Mouse (Mus musculus): ENCODE data around the gene Mboat2.

Gene Mboat2

DNA sequence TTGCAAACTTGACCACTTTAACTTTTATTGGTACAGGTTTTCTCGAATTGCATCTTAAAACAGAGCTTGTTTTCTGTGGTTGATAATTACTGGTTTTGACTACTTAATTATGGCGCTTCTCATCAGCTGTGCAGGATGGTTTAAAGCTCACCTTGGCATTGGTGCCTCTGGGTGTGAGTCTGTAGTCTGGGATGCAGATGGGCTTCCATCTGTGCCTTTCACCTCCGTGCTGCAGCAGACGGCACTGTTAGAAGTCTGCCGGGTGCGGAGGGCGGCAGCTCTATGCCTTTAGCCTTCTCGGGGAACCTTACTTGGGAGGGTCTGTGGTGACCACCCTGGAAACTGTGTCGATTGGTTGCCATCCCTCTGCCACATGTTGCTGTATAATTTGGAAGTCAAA is 29.8 kb downstream of the Mboat2 start:
- DNase-seq (ENCODE audit: low read depth, low spot score) = no peak

DNA sequence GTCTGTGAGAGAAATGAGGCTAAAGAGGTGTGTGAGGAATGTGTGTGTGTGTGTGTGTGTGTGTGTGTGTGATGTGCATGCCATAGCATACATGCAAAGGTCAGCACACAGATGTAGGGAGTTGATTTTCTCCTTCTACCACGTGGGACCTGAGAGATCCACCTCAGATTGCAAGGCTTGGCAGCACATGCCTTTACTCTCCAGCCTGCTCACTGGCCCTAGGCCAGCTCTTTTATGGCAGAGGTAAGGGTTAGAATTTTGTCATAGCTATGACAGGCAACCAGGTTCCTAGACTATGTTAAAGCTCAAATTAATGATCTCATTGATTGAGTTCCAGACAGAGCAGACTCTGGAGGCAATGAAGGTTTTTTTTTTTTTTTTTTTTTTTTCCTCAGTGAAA is 33.1 kb downstream of the Mboat2 start:
- no peak for DNase-seq (ENCODE audit: low read depth, low spot score)

DNA sequence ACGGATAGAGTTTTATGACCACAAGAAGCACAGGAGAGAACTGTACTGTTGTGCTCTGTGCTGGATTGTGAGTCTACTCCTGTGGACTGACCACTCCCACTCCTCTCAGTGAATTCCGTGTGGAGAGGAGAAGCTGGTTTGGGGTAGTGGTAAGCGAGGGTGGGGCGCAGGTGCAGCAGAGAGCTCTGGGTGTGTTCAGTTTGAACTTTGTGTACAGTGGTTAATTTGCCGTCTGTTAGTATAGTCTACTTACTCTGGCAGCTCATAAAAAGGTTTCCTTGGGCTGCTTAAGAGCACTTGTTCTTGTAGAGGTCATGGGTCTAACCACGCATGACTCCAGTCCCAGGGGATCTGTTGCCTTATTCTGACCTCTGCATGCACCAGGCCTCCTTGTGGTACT is 36.0 kb downstream of the Mboat2 start:
- no peak for DNase-seq (ENCODE audit: low read depth, low spot score)

DNA sequence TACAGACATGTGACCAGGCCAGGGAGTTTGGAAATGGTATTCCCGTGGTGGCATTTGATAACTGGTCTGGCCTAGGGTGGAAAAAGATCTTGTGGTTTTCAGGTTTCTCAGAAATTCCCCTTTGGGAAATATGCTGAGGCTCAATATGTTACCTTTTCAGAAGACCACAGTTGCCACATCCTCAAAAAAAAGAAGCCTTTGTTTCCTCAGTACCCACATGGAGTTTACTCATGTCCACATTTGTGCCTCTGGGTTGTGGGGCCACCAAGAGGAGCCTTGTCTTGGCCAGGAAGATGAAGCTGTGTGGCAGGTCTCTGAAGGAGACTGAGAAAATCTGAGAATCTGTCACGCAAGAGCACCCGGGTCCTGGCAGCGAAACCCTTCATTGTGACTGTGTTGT is 38.0 kb downstream of the Mboat2 start:
- DNase-seq (ENCODE audit: low read depth, low spot score) = no peak

DNA sequence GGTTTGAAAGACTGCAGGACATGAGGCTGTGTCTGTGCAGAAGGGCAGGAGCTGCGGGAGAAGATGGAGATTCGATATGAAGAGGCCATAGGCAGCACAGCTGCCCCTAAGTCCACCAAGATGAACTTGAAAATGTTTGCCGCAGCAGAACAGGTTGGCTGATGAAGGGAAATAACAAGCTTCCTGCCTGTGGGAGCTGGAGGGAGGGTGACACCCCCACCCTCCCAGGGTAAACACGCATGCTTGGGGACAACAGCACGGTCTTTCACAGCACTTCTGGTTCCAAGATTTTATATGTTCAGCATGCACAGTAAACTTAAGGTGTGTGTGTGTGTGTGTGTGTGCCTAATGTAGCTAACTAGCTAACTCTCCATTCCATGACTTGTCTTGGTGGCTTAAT is 38.6 kb downstream of the Mboat2 start:
- no peak for DNase-seq (ENCODE audit: low read depth, low spot score)

DNA sequence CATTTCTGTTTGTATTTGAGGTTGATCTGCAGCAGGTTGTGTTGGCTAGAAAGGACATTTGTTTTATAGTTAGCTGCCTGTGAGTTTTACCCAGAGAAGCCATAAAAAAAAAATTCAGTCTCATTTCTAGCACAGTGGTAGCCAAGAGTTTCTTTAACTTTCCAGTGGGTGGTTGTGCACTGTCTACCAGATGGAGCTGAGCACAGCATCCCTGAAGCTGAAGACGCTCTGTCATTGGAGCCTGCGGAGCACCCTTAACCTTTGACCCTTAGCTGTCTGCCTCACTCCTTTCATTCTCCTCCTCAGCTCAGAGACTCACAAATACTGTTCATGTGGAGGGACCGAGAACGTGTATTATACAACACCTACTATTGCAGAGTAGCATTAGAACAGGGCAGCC is 40.2 kb downstream of the Mboat2 start:
- DNase-seq (ENCODE audit: low read depth, low spot score) = peak; percentile 58

DNA sequence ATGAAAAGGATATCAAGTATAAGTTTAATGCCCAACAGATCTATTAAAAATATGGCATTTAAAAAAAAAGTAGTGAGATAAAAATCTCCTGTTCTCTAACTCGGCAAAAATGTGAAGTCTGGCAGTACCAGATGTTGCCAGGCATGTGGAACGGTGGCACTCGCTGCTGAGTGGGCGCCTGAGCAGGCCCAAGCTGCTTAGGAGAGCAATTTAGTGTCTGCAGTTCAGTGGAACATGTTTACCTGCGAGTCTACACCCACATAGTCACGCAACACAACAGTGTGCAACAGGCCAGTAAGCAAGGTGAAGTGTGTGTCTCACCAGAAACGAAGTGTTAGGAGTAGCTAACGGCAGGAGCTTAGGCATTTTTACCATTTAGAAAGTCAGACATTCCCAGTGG is 41.6 kb downstream of the Mboat2 start:
- DNase-seq (ENCODE audit: low read depth, low spot score) = peak; percentile 72

DNA sequence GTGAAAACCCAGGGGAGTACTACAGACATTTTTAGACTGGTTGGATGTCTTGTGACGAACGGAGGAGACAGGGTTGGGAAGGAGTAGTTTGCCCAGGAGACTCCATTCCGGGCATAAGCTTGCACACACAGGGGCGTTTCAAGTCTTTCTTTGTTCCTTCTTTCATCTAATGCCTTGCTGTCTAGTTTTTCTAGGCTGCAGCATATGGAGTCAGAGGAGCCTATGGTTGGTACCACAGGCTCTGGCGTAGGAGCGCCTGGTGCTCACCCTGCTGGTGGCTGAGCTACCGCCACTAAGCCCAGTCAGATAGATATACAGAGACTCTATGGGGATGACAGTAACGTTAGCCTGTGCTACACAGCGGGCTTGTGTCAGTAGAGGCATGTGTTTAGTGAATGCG is 42.0 kb downstream of the Mboat2 start:
- peak; percentile 77 for DNase-seq (ENCODE audit: low read depth, low spot score)

DNA sequence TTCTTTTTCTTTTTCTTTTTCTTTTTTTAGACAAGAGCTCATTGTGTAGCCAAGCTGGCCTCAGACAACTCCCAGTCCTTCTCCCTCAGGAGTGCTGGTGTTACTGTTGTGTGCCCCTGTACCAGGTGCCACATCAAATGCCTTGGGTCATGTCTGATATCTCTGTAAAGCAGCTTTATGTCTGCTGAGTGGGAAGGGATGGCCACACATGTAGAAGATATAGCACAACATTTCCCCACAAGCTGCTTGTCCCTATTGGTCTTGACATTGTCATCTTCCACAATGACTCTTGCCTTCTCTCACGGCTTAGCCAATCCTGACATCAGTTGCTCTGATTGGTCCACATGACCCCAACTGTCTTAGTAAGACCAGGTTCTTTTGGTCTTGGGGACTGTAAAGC is 45.2 kb downstream of the Mboat2 start:
- no peak for DNase-seq (ENCODE audit: low read depth, low spot score)

DNA sequence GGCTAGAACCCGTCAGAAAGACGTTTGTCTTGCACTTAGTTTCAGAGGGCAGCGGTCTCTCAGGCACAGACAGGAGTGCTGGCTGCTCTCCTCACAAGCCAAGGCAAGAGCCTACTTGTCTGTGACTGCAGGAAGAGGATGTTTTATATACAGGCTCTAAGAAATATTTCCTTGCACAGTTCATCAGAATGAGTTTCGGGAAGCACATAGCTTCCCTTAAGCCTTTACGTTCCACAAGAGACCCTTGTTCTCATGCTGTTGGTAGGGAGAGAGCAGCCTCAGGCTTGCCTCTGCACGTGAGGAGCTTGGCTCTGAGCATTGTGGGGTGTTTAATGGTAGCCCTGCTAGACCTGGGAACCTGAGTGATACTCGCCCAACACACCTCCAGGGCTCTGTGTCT is 46.6 kb downstream of the Mboat2 start:
- DNase-seq (ENCODE audit: low read depth, low spot score) = no peak

DNA sequence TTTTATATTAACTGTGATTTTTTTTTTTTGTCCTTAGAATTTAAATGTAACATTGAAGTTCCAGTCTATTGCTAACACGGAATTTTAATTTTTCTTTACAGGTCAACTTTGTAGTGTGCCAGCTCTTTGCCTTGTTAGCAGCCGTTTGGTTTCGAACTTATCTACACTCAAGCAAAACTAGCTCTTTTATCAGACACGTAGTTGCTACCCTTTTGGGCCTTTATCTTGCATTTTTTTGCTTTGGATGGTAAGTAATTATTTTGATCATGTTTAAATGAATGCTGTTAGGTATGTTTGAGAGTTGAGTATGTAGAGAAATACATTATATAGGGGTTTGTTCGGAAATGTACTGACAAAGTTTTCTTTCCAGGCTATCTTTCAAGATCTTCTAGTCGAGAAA is 47.4 kb downstream of the Mboat2 start:
- DNase-seq (ENCODE audit: low read depth, low spot score) = no peak

DNA sequence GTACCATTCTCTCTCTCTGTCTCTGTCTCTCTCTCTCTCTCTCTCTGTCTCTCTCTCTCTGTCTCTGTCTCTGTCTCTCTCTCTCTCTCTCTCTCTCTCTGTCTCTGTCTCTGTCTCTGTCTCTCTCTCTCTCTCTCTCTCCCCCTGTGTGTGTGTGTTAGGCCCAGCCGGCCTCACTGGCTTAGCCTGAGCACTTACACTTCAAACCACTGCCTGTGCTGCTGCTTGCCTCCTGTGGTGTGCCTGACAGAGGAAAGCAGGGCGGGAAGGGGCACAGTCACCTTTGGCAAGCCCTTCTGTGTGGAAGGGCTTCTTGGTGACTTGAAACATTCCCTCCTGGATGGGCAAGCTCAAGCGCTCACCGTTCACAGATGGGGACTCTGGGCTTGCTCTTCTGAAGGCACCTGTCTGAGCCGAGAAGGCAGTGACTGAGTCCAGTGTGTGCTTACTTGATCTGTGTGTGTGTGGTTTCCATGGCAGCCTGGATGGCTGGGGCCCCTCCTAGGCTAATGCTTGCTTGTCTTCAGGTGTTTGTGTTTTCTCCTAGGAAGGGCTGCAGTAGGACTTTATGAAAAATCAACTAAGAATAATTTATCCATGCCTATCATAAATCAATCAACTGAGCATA is 48.2 kb downstream of the Mboat2 start:
- no peak for DNase-seq (ENCODE audit: low read depth, low spot score)

DNA sequence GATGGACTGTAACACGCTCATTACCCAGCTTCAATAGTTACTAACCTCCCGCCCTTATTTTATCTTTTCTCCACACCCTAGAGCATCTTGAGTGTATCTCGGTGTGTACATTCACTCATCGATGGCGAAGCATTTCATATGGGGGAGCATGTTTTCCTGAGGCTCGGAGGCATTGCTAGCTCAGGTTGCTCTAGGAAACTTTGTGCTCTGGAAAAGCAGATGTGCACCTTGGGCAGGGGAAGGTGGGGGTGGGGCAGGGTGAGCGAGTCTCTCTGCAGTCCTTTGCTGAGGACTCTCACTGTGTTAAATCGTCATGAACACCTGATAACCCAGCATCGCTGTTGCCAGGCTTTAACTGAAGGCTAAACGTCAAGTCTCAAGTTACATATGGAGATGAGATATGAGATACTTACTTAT is 48.9 kb downstream of the Mboat2 start:
- no peak for DNase-seq (ENCODE audit: low read depth, low spot score)

DNA sequence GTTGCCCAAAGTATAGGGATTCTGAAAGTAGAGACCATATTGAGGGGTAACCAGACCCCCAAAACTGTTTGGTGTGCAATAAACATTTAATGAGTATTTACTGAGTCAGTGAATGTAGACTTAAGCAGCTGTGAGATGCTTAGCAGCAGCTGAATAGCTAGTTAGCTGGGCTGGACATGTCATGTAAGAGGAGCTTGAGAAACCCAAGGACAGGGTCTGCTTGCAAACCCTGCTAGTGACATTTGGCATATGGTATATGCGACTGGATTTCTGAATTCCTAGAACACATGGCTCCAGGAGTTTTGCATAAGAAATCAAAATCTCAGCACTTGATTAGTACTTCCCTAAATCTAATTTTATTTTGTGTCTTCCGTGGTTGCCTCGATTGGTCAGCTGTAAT is 52.6 kb downstream of the Mboat2 start:
- no peak for DNase-seq (ENCODE audit: low read depth, low spot score)

DNA sequence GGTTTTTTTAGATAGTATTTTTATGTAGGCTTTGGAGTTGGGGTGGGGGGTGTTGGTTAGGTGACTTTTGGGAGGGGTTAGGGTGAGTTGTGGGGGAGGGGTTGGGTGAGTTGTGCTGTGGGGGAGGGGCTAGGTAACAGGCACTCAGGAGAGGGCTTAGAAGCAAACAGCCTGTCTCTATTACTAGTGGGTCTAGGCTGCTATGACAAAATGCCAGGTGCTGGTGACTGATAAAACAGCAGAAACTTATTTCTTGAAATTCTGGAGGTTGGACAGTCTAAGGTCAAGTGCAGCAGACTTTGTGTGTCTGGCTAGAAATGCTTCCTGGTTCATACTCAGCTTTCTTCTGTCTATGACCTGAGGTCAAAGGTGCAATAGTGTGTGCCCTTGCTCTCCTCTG is 56.1 kb downstream of the Mboat2 start:
- no peak for DNase-seq (ENCODE audit: low read depth, low spot score)

DNA sequence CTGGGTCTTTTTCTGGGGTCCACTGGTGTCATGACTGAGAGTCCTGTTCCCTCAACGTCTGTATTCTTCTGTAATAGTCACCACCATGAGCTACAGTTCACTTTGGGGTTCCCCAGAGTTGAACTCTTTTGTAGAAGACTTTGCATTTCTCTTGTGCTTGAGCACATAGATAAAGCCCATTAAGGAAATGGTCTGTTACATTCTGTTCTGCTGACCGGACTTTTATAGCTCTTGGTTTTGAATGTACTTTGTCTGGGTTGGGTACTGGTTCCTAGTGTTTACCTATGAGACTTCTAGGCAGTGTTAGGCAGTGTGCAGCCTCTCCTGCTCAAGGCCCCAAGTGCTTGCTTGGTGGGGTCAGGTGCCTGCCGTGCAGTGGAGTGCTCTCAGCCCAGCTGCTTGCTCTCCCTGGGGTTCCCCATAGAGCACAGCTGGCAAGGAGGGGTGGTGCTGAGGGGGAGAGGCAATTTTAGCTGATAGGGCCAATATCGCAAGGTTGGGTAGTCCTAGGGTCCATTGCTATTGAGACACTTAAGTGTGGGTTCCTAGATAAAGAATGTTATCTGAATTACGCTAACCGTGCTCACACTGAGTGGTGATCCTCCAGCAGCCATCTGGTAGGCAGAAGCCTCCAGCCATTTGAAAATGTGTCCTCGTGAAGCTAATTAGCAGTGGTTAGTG is 58.8 kb downstream of the Mboat2 start:
- DNase-seq (ENCODE audit: low read depth, low spot score) = no peak

DNA sequence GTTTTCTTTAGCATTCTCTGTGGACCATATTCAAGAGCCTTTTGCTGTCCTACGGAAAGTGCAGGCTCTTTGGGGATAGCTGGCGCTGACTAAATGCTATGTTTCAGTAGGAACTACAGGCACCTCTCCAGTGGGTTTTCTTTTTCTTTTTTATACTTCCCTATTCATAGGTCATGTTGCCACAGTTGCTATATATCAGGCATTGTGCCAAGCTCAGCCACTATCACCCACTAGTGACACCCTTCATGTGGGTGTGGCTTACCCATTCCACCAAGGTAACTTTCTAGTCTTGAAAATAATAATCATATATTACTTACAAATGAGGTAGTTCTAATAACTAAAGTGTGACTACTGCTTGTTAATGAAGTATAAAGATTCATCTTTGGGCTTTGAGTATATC is 59.5 kb downstream of the Mboat2 start:
- no peak for DNase-seq (ENCODE audit: low read depth, low spot score)

DNA sequence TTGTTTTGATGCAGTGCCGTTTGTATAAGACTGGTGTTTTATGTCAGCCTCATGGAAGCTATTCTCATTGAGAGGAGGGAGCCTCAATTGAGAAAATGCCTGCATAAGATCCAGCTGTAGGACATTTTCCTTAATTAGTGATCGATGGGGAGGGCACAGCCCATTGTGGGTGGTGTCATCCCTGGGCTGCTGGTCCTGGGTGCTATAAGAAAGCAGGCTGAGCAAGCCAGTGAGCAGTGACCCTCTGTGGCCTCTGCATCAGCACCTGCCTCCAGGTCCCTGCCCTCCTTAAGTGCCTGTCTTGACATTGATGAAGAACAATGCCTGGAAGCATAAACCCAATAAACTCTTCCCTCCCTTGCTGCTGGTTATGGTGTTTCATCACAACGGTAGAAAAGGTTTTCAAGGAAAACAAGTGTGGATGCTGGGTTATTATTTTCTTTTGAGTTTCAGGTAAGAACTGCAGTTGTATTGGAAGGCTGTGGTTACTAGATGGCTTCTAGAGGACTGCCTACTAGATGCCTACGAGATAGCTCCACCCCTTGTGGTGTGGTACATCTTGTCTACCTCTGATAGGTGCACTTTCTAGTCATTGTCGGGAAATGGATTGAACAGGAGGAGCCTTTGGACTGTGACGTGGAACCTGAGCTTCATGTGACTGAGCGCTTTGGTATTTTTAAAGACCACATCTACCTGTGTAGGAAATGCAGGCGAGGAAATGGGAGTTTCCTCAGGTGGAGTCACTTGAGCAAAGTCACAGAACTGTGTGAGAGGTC is 60.2 kb downstream of the Mboat2 start:
- no peak for DNase-seq (ENCODE audit: low read depth, low spot score)

DNA sequence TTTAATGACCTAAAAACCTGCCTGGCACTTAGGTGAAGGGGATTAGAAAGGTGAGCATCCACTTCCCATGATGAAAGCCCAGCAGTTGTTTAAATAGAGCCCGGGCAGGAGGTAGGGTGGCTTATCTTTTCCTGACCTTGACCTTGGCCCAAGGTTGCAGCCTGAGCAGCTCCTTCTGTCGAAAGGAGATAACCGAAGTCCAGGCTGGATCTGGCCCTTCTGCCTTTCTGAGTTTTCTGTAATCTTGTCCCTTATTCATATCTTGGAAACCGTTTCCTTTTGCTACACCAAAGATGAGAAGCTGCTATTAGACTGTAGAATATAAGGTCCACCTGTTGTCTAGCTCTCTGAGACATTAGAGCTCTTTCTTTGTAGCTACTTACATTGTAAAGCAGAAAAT is 61.9 kb downstream of the Mboat2 start:
- DNase-seq (ENCODE audit: low read depth, low spot score) = no peak

DNA sequence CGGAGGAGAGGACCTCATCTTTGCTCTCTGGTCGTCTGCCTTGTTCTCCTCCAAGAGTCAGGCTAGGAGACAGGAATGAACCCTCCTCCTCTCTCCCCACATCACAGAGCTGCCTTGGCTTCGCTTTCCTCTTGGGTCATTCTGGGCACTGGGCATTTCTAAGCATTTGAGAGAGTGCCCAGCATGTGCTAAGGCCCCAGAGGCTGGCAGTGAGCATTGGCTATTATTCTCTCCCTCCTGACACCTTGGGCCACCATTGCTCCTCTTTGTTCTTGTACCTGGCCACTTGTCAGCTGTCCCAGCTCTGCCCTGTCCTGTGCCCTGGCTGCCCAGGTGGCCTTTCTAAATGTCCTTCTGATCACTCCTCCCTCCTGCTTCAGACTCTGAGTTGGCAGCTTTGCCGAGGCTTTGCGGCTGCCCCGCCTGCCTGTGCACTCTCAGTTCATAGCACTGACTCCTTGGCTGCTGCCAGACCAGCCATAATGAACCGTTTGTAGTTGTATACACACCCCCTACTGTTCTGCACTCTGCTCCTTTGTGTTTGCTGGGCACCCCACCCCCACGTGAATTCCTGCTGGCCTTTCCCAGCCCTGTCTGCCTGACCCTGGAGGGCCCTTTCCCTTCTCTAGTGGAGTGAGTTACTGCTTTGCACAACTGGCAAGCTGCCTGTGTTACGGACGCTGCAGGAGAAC is 63.2 kb downstream of the Mboat2 start:
- peak; percentile 65 for DNase-seq (ENCODE audit: low read depth, low spot score)

DNA sequence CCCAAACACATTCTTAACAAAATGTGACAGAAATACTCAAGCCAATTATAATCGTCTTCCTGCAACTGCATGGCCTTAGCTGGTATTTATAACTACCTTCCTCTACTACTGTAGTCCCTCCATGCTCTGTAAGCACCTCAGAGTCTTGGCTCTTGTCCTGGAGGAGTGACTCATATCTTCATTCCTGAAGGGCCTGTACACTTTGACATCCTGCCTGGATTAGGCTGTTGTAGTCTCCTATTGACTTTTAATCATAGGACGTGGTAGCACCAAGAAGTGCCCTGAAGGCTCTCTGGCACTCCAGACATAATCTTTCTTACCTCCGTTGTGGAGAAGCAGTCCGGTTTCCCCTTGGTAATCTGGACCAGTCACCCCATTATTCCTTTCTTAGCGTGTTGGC is 64.7 kb downstream of the Mboat2 start:
- DNase-seq (ENCODE audit: low read depth, low spot score) = no peak

DNA sequence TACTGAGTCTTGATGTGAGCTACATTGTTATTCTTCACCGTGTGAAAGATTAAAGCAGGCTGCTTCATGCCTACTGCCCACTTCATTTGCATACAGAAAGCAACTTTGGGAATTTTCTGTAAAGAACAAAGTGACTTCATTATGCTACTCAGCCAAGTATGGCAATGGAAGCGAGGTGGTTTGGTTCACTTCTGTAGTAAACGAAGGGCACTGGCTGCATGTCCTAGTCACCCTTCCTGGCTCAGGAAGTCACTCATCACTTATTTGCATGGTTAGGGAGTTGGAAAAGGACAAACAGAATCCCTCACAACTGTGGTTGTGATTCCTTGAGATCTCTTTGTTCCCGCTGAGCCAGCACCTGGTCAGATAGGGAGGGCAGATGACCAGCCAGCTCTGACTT is 66.7 kb downstream of the Mboat2 start:
- no peak for DNase-seq (ENCODE audit: low read depth, low spot score)
